Mouse (Mus musculus) WW6 (cell line): Measurements from ENCODE around the gene Hist1h2bg.

Experiments
- DNase-seq: peaks from one replicate; pipeline ENCODE4 v3.0.0-alpha.2; 2013; ENCODE audit warnings: low read depth, low spot score

Gene Hist1h2bg

DNA sequence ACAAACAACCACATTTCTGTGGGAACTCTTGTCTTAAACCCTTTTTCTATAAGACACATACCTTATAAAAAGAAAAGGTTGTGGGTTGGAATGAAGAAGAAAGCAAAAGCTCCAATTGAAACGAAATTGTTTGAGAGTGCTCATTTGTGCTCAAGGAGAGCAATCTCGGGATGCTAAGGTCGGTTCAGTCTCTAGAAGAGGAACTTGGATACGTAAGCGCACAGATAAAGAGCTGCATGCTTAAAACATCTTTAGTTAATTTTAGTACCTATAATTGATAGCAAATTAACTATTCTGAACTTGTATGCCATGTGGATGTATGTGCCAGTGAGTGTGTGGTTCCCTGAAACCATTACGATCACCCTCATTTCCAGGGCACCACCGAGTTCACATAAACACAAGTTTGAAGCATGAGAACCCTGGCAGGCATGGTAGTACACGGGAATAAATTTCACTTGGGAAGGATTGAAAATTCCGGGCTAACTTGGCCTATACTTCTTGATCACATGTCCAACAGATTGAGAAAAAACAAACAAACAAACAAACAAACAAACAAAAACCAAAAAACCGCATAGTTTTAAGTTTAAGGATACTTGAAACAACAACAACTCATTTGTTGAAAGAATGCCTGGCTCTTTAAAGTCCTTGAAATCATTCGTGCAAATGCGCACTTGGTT lies 49.0 kb downstream of the Hist1h2bg start:
- no peak for DNase-seq

GRCm38 (mm10) chr13:23620733-23621531 lies 49.7 kb downstream of the Hist1h2bg start, which contains the start of gene Hist1h2be:
Gene Hist1h2be, minus strand, starts transcription at chr13:23621124.
- DNase-seq, result no peak
